Mouse (Mus musculus) G1E (cell line): ENCODE data around the gene Drg1.
"Not testable (repeated sequence)": the region's sequence is repeated elsewhere in the genome, so short reads cannot be mapped to it uniquely, and the experiment has no call there.

ENCODE experiments used
- CTCF ChIP-seq: IDR thresholded peaks from 2 replicates; pipeline ENCODE4 v1.5.1; 2012; ENCODE audit warnings: low read depth, low read length, inconsistent platforms, mixed read lengths
- GATA2 ChIP-seq: IDR thresholded peaks from 2 replicates; pipeline ENCODE4 v1.6.1; 2012; ENCODE audit warnings: low read depth, low read length, inconsistent platforms, borderline replicate concordance

DNA sequence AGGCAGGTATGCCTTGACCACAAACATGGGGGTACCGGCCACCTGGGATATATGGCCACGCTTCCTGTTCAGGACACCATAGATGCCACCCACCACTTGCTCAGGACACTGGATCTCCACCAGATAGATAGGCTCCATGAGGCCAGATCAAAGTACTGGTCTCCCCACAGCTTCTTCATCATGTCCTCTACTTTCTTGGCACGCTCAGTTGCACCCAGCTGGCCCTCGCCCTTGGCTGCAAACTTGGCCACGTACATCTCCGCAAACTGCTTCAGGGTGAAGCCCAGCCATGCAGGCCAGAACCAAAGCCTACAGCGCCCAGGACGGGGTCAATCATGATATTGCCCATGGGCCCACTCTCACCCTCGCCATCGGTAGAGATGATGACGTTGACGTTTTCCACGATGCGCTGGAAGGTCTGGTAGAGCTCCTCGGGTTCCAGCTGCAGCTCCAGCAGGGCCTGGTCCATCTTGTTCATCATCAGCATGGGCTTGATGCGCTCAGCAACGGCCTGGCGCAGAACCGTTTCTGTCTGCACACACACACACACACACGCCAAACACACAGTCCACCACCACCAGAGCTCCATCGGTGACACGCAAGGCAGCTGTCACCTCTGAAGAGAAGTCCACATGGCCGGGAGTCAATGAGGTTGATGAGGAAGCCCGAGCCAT, 116.1 kb downstream of the Drg1 start:
- not testable (repeated sequence) for TF ChIP-seq CTCF, GATA2
